Mouse (Mus musculus) intestine, postnatal 0 days (tissue): ENCODE results near the gene Tmem141. TPM values are rescaled to one million over a fixed set of nuclear protein-coding genes. Genes with fewer than 3 reads are reported as not detected.

ENCODE experiments used
- ATAC-seq: fragments of 200-750 bp; cut with Nextera tagmentation; 2 replicates; pipeline ENCODE4 v1.8.0; 2017; ENCODE audit warnings: mild to moderate bottlenecking, moderate TSS enrichment, moderate library complexity
- H3K27ac ChIP-seq: fragments of 300-500 bp; sonication (generic); 2 replicates; pipeline ENCODE4 v1.5.1; 2014; ENCODE audit warnings: mild to moderate bottlenecking, low read depth, low read length, moderate library complexity
- H3K27me3 ChIP-seq: fragments of 300-500 bp; sonication (generic); replicated peaks from 2 replicates; pipeline ENCODE4 v1.6.1; 2014; ENCODE audit warnings: low read length, mixed read lengths; ENCODE audit not compliant: control insufficient read depth, insufficient read depth
- H3K36me3 ChIP-seq: fragments of 300-500 bp; sonication (generic); 2 replicates; pipeline ENCODE4 v1.6.1; 2014; ENCODE audit warnings: mild to moderate bottlenecking, moderate library complexity; ENCODE audit not compliant: control insufficient read depth, insufficient read depth
- H3K4me1 ChIP-seq: fragments of 300-500 bp; sonication (generic); replicated peaks from 2 replicates; pipeline ENCODE4 v1.6.1; 2014; ENCODE audit warnings: antibody characterized with exemption, low read length, mixed read lengths; ENCODE audit not compliant: control insufficient read depth, insufficient read depth
- H3K4me2 ChIP-seq: fragments of 300-500 bp; sonication (generic); replicated peaks from 2 replicates; pipeline ENCODE4 v1.6.1; 2014; ENCODE audit warnings: low read depth, mild to moderate bottlenecking, moderate library complexity
- H3K4me3 ChIP-seq: fragments of 300-500 bp; sonication (generic); 2 replicates; pipeline ENCODE4 v1.5.1; 2014; ENCODE audit warnings: low read depth, low read length
- H3K9ac ChIP-seq: fragments of 300-500 bp; sonication (generic); 2 replicates; pipeline ENCODE4 v1.6.1; 2014; ENCODE audit warnings: mild to moderate bottlenecking, low read depth, low read length
- H3K9me3 ChIP-seq: fragments of 300-500 bp; sonication (generic); 2 replicates; pipeline ENCODE4 v1.6.1; 2016; ENCODE audit warnings: mixed run types; ENCODE audit not compliant: control insufficient read depth
- CTCF ChIP-seq: sonication (generic); IDR thresholded peaks from 2 replicates; pipeline ENCODE4 v1.5.1; 2016; ENCODE audit warnings: low read depth, mild to moderate bottlenecking, control low read depth, antibody characterized with exemption, moderate library complexity
- WGBS: fragments of 180-500 bp; shearing (Covaris S2); extraction: QIAGEN DNeasy Blood & Tissue Kit; methylation state at CpG from one replicate; pipeline ENCODE4 v1.1.7; 2014; 5-methylcytosine and 5-hydroxymethylcytosine counted together
- polyA plus RNA-seq: library from polyadenylated mRNA; unstranded; fragments of >200 nt; fragmentation: Nextera tagmentation; extraction: Ambion mirVana; gene quantifications from 2 replicates; pipeline ENCODE4 v1.2.1, GENCODE M21; 2015

Gene Tmem141
- polyA plus RNA-seq, 1 experiment from 2014 or later: 23.0 TPM

- no peak within 1 kb of the TSS for H3K27ac ChIP-seq
- H3K4me1 ChIP-seq: no peaks in the 10 kb centered on the region
- H3K4me3 ChIP-seq: no peak within 1 kb of the TSS
- no peak within 1 kb of the TSS for H3K9ac ChIP-seq
- H3K4me2 ChIP-seq: no peak within 1 kb of the TSS
- TF ChIP-seq CTCF: no peak
- no peak for ATAC-seq
- H3K27me3 ChIP-seq: no peaks in the 10 kb centered on the region
- H3K36me3 ChIP-seq: no peaks in the 10 kb centered on the region
- H3K9me3 ChIP-seq: no peaks in the 10 kb centered on the region
These were observed 35.8 kb upstream of the Tmem141 start, which contains the start of gene Lcn5 for GRCm38 (mm10) chr2:25657652-25658051. Gene Lcn5, plus strand, starts transcription at chr2:25657952.

GRCm38 (mm10) chr2:25657246-25657645, 35.4 kb upstream of the Tmem141 start:
- no peak for ATAC-seq
- H3K9ac ChIP-seq: no peak overlapping the region
- no peak overlapping the region for H3K27ac ChIP-seq
- H3K36me3 ChIP-seq: no peaks in the 10 kb centered on the region
- no peak for TF ChIP-seq CTCF
- WGBS: 77% methylated on average over 4 of the region's 4 CpGs
- H3K4me2 ChIP-seq: no peak overlapping the region
- no peaks in the 10 kb centered on the region for H3K9me3 ChIP-seq
- H3K27me3 ChIP-seq: no peaks in the 10 kb centered on the region
- no peaks in the 10 kb centered on the region for H3K4me1 ChIP-seq
- no peak overlapping the region for H3K4me3 ChIP-seq

- no peaks in the 10 kb centered on the region for H3K27me3 ChIP-seq
- ATAC-seq: no peak
- no peaks in the 10 kb centered on the region for H3K36me3 ChIP-seq
- no peak for TF ChIP-seq CTCF
- H3K27ac ChIP-seq: no peak overlapping the region
- 75% methylated on average over 4 of the region's 4 CpGs for WGBS
- no peak overlapping the region for H3K4me3 ChIP-seq
- H3K4me2 ChIP-seq: no peak overlapping the region
- no peaks in the 10 kb centered on the region for H3K4me1 ChIP-seq
- H3K9ac ChIP-seq: no peak overlapping the region
- no peaks in the 10 kb centered on the region for H3K9me3 ChIP-seq
These were observed 34.9 kb upstream of the Tmem141 start for GRCm38 (mm10) chr2:25656691-25657090.

- Histone ChIP-seq H3K36me3 (no peaks in the 10 kb centered on the region), H3K4me3 (no peak overlapping the region), H3K9ac (no peak overlapping the region), H3K27ac (no peak overlapping the region), H3K27me3 (no peaks in the 10 kb centered on the region), H3K4me2 (no peak overlapping the region), H3K4me1 (no peaks in the 10 kb centered on the region), H3K9me3 (no peaks in the 10 kb centered on the region)
- no peak for ATAC-seq
- 58% methylated on average over 1 of the region's 1 CpGs for WGBS
- TF ChIP-seq CTCF: no peak
These were observed 32.7 kb upstream of the Tmem141 start for GRCm38 (mm10) chr2:25654502-25654901.

GRCm38 (mm10) chr2:25652902-25653301, 31.1 kb upstream of the Tmem141 start, which contains the start of gene Lcn8:
Gene Lcn8, plus strand, starts transcription at chr2:25653120.
- Histone ChIP-seq H3K27ac (no peak within 1 kb of the TSS), H3K9me3 (no peaks in the 10 kb centered on the region), H3K4me2 (no peak within 1 kb of the TSS), H3K4me1 (no peaks in the 10 kb centered on the region), H3K9ac (no peak within 1 kb of the TSS), H3K27me3 (no peaks in the 10 kb centered on the region), H3K4me3 (no peak within 1 kb of the TSS), H3K36me3 (no peaks in the 10 kb centered on the region)
- TF ChIP-seq CTCF: no peak
- no peak for ATAC-seq
- WGBS: 77% methylated on average over 2 of the region's 2 CpGs

- TF ChIP-seq CTCF: peak; percentile 73
- no peak overlapping the region for H3K27ac ChIP-seq
- no peaks in the 10 kb centered on the region for H3K9me3 ChIP-seq
- no peaks in the 10 kb centered on the region for H3K4me1 ChIP-seq
- H3K27me3 ChIP-seq: no peaks in the 10 kb centered on the region
- H3K4me2 ChIP-seq: no peak overlapping the region
- no peaks in the 10 kb centered on the region for H3K36me3 ChIP-seq
- 18% methylated on average over 6 of the region's 6 CpGs for WGBS
- ATAC-seq: no peak
- no peak overlapping the region for H3K4me3 ChIP-seq
- H3K9ac ChIP-seq: no peak overlapping the region
These were observed 18.1 kb upstream of the Tmem141 start for GRCm38 (mm10) chr2:25639890-25640289.

- H3K27ac ChIP-seq: no peak overlapping the region
- H3K4me1 ChIP-seq: no peaks in the 10 kb centered on the region
- no peaks in the 10 kb centered on the region for H3K27me3 ChIP-seq
- H3K4me2 ChIP-seq: no peak overlapping the region
- H3K4me3 ChIP-seq: no peak overlapping the region
- H3K9me3 ChIP-seq: no peaks in the 10 kb centered on the region
- no peaks in the 10 kb centered on the region for H3K36me3 ChIP-seq
- peak; percentile 43 for TF ChIP-seq CTCF
- no peak overlapping the region for H3K9ac ChIP-seq
- ATAC-seq: no peak
- 53% methylated on average over 1 of the region's 1 CpGs for WGBS
These were observed 12.2 kb upstream of the Tmem141 start for GRCm38 (mm10) chr2:25634046-25634445.
